Mouse (Mus musculus) kidney, postnatal 14 days (tissue): Measurements from ENCODE around the gene Mtmr3.
A peak's percentile ranks its signal among the peaks of the same experiment; 100 is the strongest.

ENCODE experiments used
- DNase-seq: peaks from one replicate; pipeline ENCODE4 v3.0.0; 2022; ENCODE audit warnings: mixed read lengths

Gene Mtmr3

GRCm38 (mm10) chr11:4594608-4595500 is at the start of gene Mtmr3:
Gene Mtmr3 (minus strand): TSS chr11:4594863.
- peak; percentile 99 for DNase-seq

- DNase-seq: no peak
Measured at GRCm38 (mm10) chr11:4643722-4644121, 49.1 kb upstream of the Mtmr3 start.

GRCm38 (mm10) chr11:4641185-4641584 is 46.5 kb upstream of the Mtmr3 start:
- DNase-seq: no peak

- no peak for DNase-seq
Measured at GRCm38 (mm10) chr11:4638261-4638660, 43.6 kb upstream of the Mtmr3 start.

GRCm38 (mm10) chr11:4637534-4638234 is 43.0 kb upstream of the Mtmr3 start, which contains the start of gene Ascc2:
Gene Ascc2 (plus strand): TSS chr11:4637747.
- peak; percentile 98 for DNase-seq

GRCm38 (mm10) chr11:4636782-4637342 is 42.2 kb upstream of the Mtmr3 start:
- DNase-seq: no peak

- no peak for DNase-seq
Measured at GRCm38 (mm10) chr11:4634395-4634794, 39.7 kb upstream of the Mtmr3 start.

- no peak for DNase-seq
Measured at GRCm38 (mm10) chr11:4633420-4633819, 38.8 kb upstream of the Mtmr3 start.

GRCm38 (mm10) chr11:4629861-4630280 is 35.2 kb upstream of the Mtmr3 start:
- peak; percentile 60 for DNase-seq

- no peak for DNase-seq
Measured at GRCm38 (mm10) chr11:4627636-4628035, 33.0 kb upstream of the Mtmr3 start.

- DNase-seq: no peak
Measured at GRCm38 (mm10) chr11:4625931-4626330, 31.3 kb upstream of the Mtmr3 start.

GRCm38 (mm10) chr11:4622997-4623396 is 28.3 kb upstream of the Mtmr3 start:
- no peak for DNase-seq

- DNase-seq: peak; percentile 46
Measured at GRCm38 (mm10) chr11:4622442-4622986, 27.9 kb upstream of the Mtmr3 start.

- no peak for DNase-seq
Measured at GRCm38 (mm10) chr11:4621866-4622265, 27.2 kb upstream of the Mtmr3 start.

GRCm38 (mm10) chr11:4620501-4621108 is 25.9 kb upstream of the Mtmr3 start:
- DNase-seq: peak; percentile 32

- no peak for DNase-seq
Measured at GRCm38 (mm10) chr11:4620017-4620485, 25.4 kb upstream of the Mtmr3 start, which contains the start of gene Gm11032. Gene Gm11032 (plus strand): TSS chr11:4620067.

GRCm38 (mm10) chr11:4611904-4612303 is 17.2 kb upstream of the Mtmr3 start:
- DNase-seq: no peak

GRCm38 (mm10) chr11:4606541-4606940 is 11.9 kb upstream of the Mtmr3 start:
- no peak for DNase-seq

- no peak for DNase-seq
Measured at GRCm38 (mm10) chr11:4605414-4605813, 10.8 kb upstream of the Mtmr3 start.

- peak; percentile 43 for DNase-seq
Measured at GRCm38 (mm10) chr11:4604441-4604840, 9.8 kb upstream of the Mtmr3 start.

- peak; percentile 53 for DNase-seq
Measured at GRCm38 (mm10) chr11:4602691-4603441, 8.2 kb upstream of the Mtmr3 start.

GRCm38 (mm10) chr11:4601890-4602289 is 7.2 kb upstream of the Mtmr3 start:
- no peak for DNase-seq
